22 mouse cellular contexts compared by ENCODE assay signal in genomic region chr12:107669450-107669849, GRCm38 (mm10).
A peak's percentile ranks its signal among the peaks of the same experiment; 100 is the strongest.
DNase-seq lines count a peak whose midpoint lies in the region; ATAC-seq lines count a peak whose summit lies in the region.
"Had no signal": no experiment of that assay in that cellular context is flagged by ENCODE, and none has a peak within 500 bp of the region (broad histone marks: within the 10 kb centered on the region; RNA-seq: fewer than 3 reads in every experiment).

No protein-coding gene starts in this region.

- H3K4me1 ChIP-seq in limb, embryonic 10.5 days, result peaks cover 14% of the 10 kb centered on the region
- H3K4me1 ChIP-seq in limb, embryonic 15.5 days, result peaks cover 16% of the 10 kb centered on the region
- H3K4me1 ChIP-seq in liver, embryonic 11.5 days (replicated peaks; ENCODE audit: control insufficient read depth, insufficient read depth, low read length), result no peaks in the 10 kb centered on the region
- H3K4me1 ChIP-seq: forebrain, embryonic 12.5 days had no signal

- DNase-seq in kidney, adult 9 months, result peak; percentile 3
- no peak for DNase-seq in kidney, postnatal 25 days
- DNase-seq in lung, postnatal 25 days (ENCODE audit: low spot score), result peak; percentile 2
- DNase-seq in lung, postnatal 4 days, result no peak
- no peak for DNase-seq in limb, embryonic 10.5 days (ENCODE audit: low spot score)
- no peak for DNase-seq in cerebellum, adult 9-11 months
- DNase-seq in liver, embryonic 11.5 days (ENCODE audit: low spot score), result no peak
- DNase-seq: adrenal gland, adult 2 months; adrenal gland, postnatal 25 days; cerebellum, adult 18-20 months; forebrain, postnatal 0 days; gastrocnemius, postnatal 14 days had no signal

- peak overlapping the region; percentile 11; the same call in 1 of the 2 replicates for H3K27ac ChIP-seq in limb, embryonic 10.5 days
- no peak overlapping the region for H3K27ac ChIP-seq in limb, embryonic 15.5 days
- H3K27ac ChIP-seq in liver, embryonic 11.5 days (ENCODE audit: low read depth, low read length), result no peak overlapping the region
- H3K27ac ChIP-seq: forebrain, embryonic 12.5 days; heart, adult 2 months; heart, embryonic 15.5 days; hindbrain, embryonic 13.5 days; hindbrain, postnatal 0 days had no signal

- 74% methylated on average over 6 of the region's 6 CpGs for WGBS in limb, embryonic 10.5 days
- 32% methylated on average over 6 of the region's 6 CpGs for WGBS in limb, embryonic 15.5 days
- 89% methylated on average over 6 of the region's 6 CpGs for WGBS in liver, embryonic 11.5 days

- H3K36me3 ChIP-seq in limb, embryonic 10.5 days, result no peaks in the 10 kb centered on the region
- no peaks in the 10 kb centered on the region for H3K36me3 ChIP-seq in limb, embryonic 15.5 days
- no peaks in the 10 kb centered on the region for H3K36me3 ChIP-seq in liver, embryonic 11.5 days (ENCODE audit: control insufficient read depth, insufficient read depth, low read length)
- H3K36me3 ChIP-seq: forebrain, embryonic 12.5 days; heart, embryonic 15.5 days; hindbrain, embryonic 13.5 days had no signal

- H3K27me3 ChIP-seq in limb, embryonic 10.5 days (ENCODE audit: low read depth, poor library complexity, severe bottlenecking), result 0 out of 2 replicates have a peak, but pooled peaks cover 5% of the 10 kb centered on the region
- H3K27me3 ChIP-seq in limb, embryonic 15.5 days, result no peaks in the 10 kb centered on the region
- no peaks in the 10 kb centered on the region for H3K27me3 ChIP-seq in liver, embryonic 11.5 days (replicated peaks; ENCODE audit: control insufficient read depth, insufficient read depth, low read length)
- H3K27me3 ChIP-seq: CH12.LX; forebrain, embryonic 12.5 days; heart, embryonic 15.5 days had no signal

- ATAC-seq in limb, embryonic 15.5 days (ENCODE audit: insufficient number of reproducible peaks, low FRiP score, low TSS enrichment, low read depth), result no peak
- ATAC-seq in liver, embryonic 11.5 days (replicated peaks; ENCODE audit: low FRiP score), result no peak
- ATAC-seq: activated CD4-positive, CD25-positive, alpha-beta regulatory T cell, adult 4 months; forebrain, postnatal 0 days; hindbrain, postnatal 0 days; Patski had no signal

- no peak overlapping the region for H3K9ac ChIP-seq in limb, embryonic 15.5 days
- H3K9ac ChIP-seq in liver, embryonic 11.5 days (ENCODE audit: low read depth, low read length), result no peak overlapping the region
- H3K9ac ChIP-seq: forebrain, embryonic 12.5 days; forebrain, postnatal 0 days; heart, embryonic 15.5 days; hindbrain, embryonic 13.5 days had no signal

- no peak overlapping the region for H3K4me3 ChIP-seq in limb, embryonic 10.5 days
- H3K4me3 ChIP-seq in limb, embryonic 15.5 days, result no peak overlapping the region
- H3K4me3 ChIP-seq in liver, embryonic 11.5 days (ENCODE audit: low read depth, low read length), result no peak overlapping the region
- H3K4me3 ChIP-seq: forebrain, embryonic 12.5 days; heart, adult 2 months; heart, embryonic 15.5 days; hindbrain, embryonic 13.5 days had no signal

- H3K9me3 ChIP-seq in limb, embryonic 10.5 days (replicated peaks), result no peaks in the 10 kb centered on the region
- no peaks in the 10 kb centered on the region for H3K9me3 ChIP-seq in limb, embryonic 15.5 days
- no peaks in the 10 kb centered on the region; the same call in 1 of the 2 replicates for H3K9me3 ChIP-seq in liver, embryonic 11.5 days (ENCODE audit: control insufficient read depth, low read length)
- H3K9me3 ChIP-seq: forebrain, embryonic 12.5 days; heart, embryonic 15.5 days; hindbrain, embryonic 13.5 days had no signal

- H3K4me2 ChIP-seq in limb, embryonic 15.5 days, result 0 out of 2 replicates have a peak overlapping the region, but pooled peaks have one; percentile 6
- H3K4me2 ChIP-seq in liver, embryonic 11.5 days, result no peak overlapping the region
- H3K4me2 ChIP-seq: forebrain, embryonic 12.5 days; heart, embryonic 11.5 days; heart, embryonic 15.5 days; hindbrain, embryonic 13.5 days had no signal

Comparison
In these comparisons a context has a peak if more than half of its experiments do, and no peak if none do; other contexts are left out.
1. DNase-seq: peak in kidney, adult 9 months (single experiment) and lung, postnatal 25 days (single experiment); none in kidney, postnatal 25 days (0 of 2), lung, postnatal 4 days (0 of 2), limb, embryonic 10.5 days (single experiment), cerebellum, adult 9-11 months (single experiment) and liver, embryonic 11.5 days (single experiment).